Mouse (Mus musculus) limb, embryonic 14.5 days (tissue): Measurements from ENCODE around the gene E330017A01Rik. TPM values are rescaled to one million over a fixed set of nuclear protein-coding genes. Genes with fewer than 3 reads are reported as not detected.

Experiments
- ATAC-seq: fragments of 200-750 bp; cut with Nextera tagmentation; 2 replicates; pipeline ENCODE4 v1.8.0; 2017; ENCODE audit warnings: low read depth, moderate number of reproducible peaks, moderate TSS enrichment; ENCODE audit not compliant: low FRiP score
- DNase-seq: peaks from one replicate; pipeline ENCODE4 v3.0.0-alpha.2; 2015; ENCODE audit warnings: low spot score
- H3K27ac ChIP-seq: fragments of 300-500 bp; sonication (generic); replicated peaks from 2 replicates; pipeline ENCODE4 v1.5.1; 2014; ENCODE audit warnings: low read depth, mild to moderate bottlenecking, low read length, moderate library complexity, mixed read lengths
- H3K27me3 ChIP-seq: fragments of 300-500 bp; sonication (generic); 2 replicates; pipeline ENCODE4 v1.6.1; 2014; ENCODE audit warnings: low read length, mixed read lengths; ENCODE audit not compliant: control insufficient read depth, insufficient read depth
- H3K36me3 ChIP-seq: fragments of 300-500 bp; sonication (generic); 2 replicates; pipeline ENCODE4 v1.6.1; 2014; ENCODE audit warnings: mild to moderate bottlenecking, low read length, moderate library complexity, mixed read lengths; ENCODE audit not compliant: control insufficient read depth, insufficient read depth
- H3K4me1 ChIP-seq: fragments of 300-500 bp; sonication (generic); 2 replicates; pipeline ENCODE4 v1.6.1; 2014; ENCODE audit warnings: antibody characterized with exemption, low read length, mixed read lengths; ENCODE audit not compliant: control insufficient read depth, insufficient read depth
- H3K4me2 ChIP-seq: fragments of 300-500 bp; sonication (generic); replicated peaks from 2 replicates; pipeline ENCODE4 v1.6.1; 2014; ENCODE audit warnings: low read depth, mild to moderate bottlenecking, low read length, moderate library complexity; ENCODE audit not compliant: severe bottlenecking
- H3K4me3 ChIP-seq: fragments of 300-500 bp; sonication (generic); replicated peaks from 2 replicates; pipeline ENCODE4 v1.5.1; 2014; ENCODE audit warnings: low read length
- H3K9ac ChIP-seq: fragments of 300-500 bp; sonication (generic); 2 replicates; pipeline ENCODE4 v1.6.1; 2014; ENCODE audit warnings: mild to moderate bottlenecking, low read depth, low read length, moderate library complexity; ENCODE audit not compliant: severe bottlenecking
- H3K9me3 ChIP-seq: fragments of 300-500 bp; sonication (generic); 2 replicates; pipeline ENCODE4 v1.6.1; 2016; ENCODE audit warnings: low read length; ENCODE audit not compliant: control insufficient read depth
- POLR2A ChIP-seq: fragments of 200-500 bp; IDR thresholded peaks from 2 replicates; pipeline ENCODE4 v1.8.0; 2012; ENCODE audit warnings: inconsistent platforms, mild to moderate bottlenecking, moderate library complexity, borderline replicate concordance; ENCODE audit not compliant: insufficient read depth, insufficient read length; ENCODE audit errors: extremely low read depth
- WGBS: fragments of 180-500 bp; shearing (Covaris S2); extraction: QIAGEN DNeasy Blood & Tissue Kit; methylation state at CpG from one replicate; pipeline ENCODE4 v1.1.7; 2014; 5-methylcytosine and 5-hydroxymethylcytosine counted together
- polyA plus RNA-seq, 2 experiments: library from polyadenylated mRNA; depleted of rRNA in 1 of 2; stranded (reverse) in 1 of 2; unstranded in 1 of 2; fragments of >200 nt; fragmentation: Nextera tagmentation in 1 of 2; extraction: Ambion mirVana in 1 of 2; gene quantifications; 2 replicates each; pipeline versions ENCODE4 v1.2.1 to v1.2.3; 2012 to 2014

The E330017A01Rik gene
- polyA plus RNA-seq, 2 experiments, result not detected

DNA sequence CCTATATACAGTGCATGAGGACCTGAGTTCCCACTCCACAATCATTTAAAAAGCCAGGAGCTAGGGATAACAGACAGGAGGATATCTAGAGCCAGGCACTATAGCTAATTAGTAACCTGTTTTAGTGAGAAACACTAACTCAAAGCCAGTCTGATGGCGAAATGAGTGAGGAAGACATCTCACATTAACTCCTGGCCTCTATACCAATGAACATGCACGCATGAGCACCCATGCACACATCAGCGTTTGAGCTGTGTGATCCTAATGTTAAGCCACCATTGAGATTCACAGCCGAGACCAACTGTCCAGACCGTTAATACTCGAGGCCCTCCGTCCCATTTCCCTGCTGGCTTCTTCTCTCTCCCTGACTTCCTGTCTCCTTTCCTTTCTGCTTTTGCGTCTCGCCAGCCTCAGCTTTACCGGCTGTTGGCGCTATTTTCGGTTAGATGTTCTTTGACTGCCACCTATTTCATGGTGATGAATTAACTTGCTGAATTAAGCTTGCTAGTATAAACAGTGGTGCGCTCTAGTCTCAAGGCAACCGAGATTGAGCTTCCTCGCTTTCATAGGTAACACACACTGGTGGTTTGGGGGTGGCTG is 35.4 kb upstream of the E330017A01Rik start:
- H3K9ac ChIP-seq, result no peak overlapping the region
- H3K4me3 ChIP-seq, result no peak overlapping the region
- 96% methylated on average over 15 of the region's 15 CpGs for whole genome bisulfite sequencing
- no peaks in the 10 kb centered on the region for H3K27me3 ChIP-seq
- H3K36me3 ChIP-seq, result peaks cover 46% of the 10 kb centered on the region
- H3K27ac ChIP-seq, result no peak overlapping the region
- ATAC-seq, result no peak
- DNase-seq, result no peak
- peaks cover 6% of the 10 kb centered on the region for H3K4me1 ChIP-seq
- no peak overlapping the region for H3K4me2 ChIP-seq
- no peak for TF ChIP-seq POLR2A
- no peaks in the 10 kb centered on the region for H3K9me3 ChIP-seq

GRCm38 (mm10) chr16:58672396-58672795 is 33.9 kb upstream of the E330017A01Rik start:
- no peak for TF ChIP-seq POLR2A
- H3K9me3 ChIP-seq, result no peaks in the 10 kb centered on the region
- ATAC-seq, result no peak
- H3K4me2 ChIP-seq, result no peak overlapping the region
- no peak for DNase-seq
- H3K4me1 ChIP-seq, result peaks cover 6% of the 10 kb centered on the region
- 93% methylated on average over 13 of the region's 13 CpGs for WGBS
- peaks cover 34% of the 10 kb centered on the region for H3K36me3 ChIP-seq
- no peak overlapping the region for H3K9ac ChIP-seq
- no peaks in the 10 kb centered on the region for H3K27me3 ChIP-seq
- H3K27ac ChIP-seq, result no peak overlapping the region
- no peak overlapping the region for H3K4me3 ChIP-seq

DNA sequence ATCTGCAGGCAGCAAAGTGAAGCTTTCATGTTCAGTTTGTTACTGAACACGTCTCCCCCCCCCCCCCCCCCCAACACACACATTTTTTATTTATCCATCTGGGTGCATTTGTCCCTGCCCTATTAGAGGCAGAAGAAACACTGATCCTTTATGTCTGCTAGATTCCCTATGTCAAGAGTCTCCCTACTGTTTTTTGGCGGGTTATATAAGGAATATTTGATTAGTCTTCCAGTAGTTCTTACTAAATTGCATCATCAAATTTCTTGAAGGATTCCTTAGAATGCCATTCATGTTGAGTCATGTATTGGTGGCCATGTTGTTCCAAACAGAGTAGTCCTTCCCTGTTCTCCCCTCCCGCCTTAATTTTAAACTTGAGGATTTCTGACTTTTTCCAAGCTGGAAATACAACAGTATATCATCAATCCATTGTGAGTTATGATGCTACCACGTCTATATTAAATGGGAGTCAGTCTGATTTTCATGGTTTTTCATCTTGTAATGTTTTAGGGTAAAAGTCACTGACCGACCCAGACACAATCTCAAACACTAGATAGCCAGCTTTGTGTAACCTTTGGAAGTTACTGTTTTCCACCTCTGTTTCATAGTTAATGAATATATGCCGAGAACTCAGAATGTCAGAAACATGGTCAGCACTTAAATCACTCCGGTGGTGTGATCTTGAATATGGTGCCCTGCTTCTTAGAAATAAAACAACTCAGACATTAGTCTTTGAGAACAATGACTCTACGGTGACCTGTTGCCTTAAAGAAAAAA is 32.9 kb upstream of the E330017A01Rik start:
- TF ChIP-seq POLR2A, result no peak
- Histone ChIP-seq H3K4me3 (peak overlapping the region; percentile 81), H3K9ac (0 out of 2 replicates have a peak overlapping the region, but pooled peaks have one; percentile 85), H3K36me3 (peaks cover 30% of the 10 kb centered on the region), H3K27ac (no peak overlapping the region), H3K9me3 (no peaks in the 10 kb centered on the region), H3K4me2 (peak overlapping the region; percentile 59), H3K27me3 (no peaks in the 10 kb centered on the region), H3K4me1 (peaks cover 6% of the 10 kb centered on the region)
- ATAC-seq, result no peak
- WGBS, result 79% methylated on average over 7 of the region's 8 CpGs
- no peak for DNase-seq

GRCm38 (mm10) chr16:58670643-58671042 is 32.1 kb upstream of the E330017A01Rik start:
- peaks cover 25% of the 10 kb centered on the region for H3K36me3 ChIP-seq
- H3K27me3 ChIP-seq, result no peaks in the 10 kb centered on the region
- peak overlapping the region; percentile 85 for H3K9ac ChIP-seq
- ATAC-seq (no peak; the same call in 1 of the 2 replicates), DNase-seq (peak; percentile 21)
- under 1% methylated on average over 25 of the region's 25 CpGs for WGBS
- H3K4me2 ChIP-seq, result peak overlapping the region; percentile 59
- H3K4me3 ChIP-seq, result peak overlapping the region; percentile 81
- peak overlapping the region; percentile 72; the same call in 1 of the 2 replicates for H3K27ac ChIP-seq
- peaks cover 6% of the 10 kb centered on the region for H3K4me1 ChIP-seq
- no peaks in the 10 kb centered on the region for H3K9me3 ChIP-seq
- no peak for TF ChIP-seq POLR2A

- TF ChIP-seq POLR2A, result peak; percentile 55; the same call in 1 of the 2 replicates
- H3K27me3 ChIP-seq, result no peaks in the 10 kb centered on the region
- H3K4me1 ChIP-seq, result peaks cover 6% of the 10 kb centered on the region
- peak within 1 kb of the TSS; percentile 85 for H3K9ac ChIP-seq
- DNase-seq (peak; percentile 83), ATAC-seq (peak; percentile 96)
- WGBS, result under 1% methylated on average over 42 of the region's 51 CpGs
- H3K27ac ChIP-seq, result peak within 1 kb of the TSS; percentile 72
- no peaks in the 10 kb centered on the region for H3K9me3 ChIP-seq
- H3K4me2 ChIP-seq, result peak within 1 kb of the TSS; percentile 59
- H3K36me3 ChIP-seq, result peaks cover 21% of the 10 kb centered on the region
- H3K4me3 ChIP-seq, result peak within 1 kb of the TSS; percentile 81
Observed at GRCm38 (mm10) chr16:58669917-58670630, 31.5 kb upstream of the E330017A01Rik start, which contains the start of gene Cpox. TSS of gene Cpox (plus strand) at chr16:58670292.
